In genomic region chr2:167950681-167951080, GRCm38 (mm10) we compare ENCODE assay signal across 15 mouse cellular contexts. TPM values are rescaled to one million over a fixed set of nuclear protein-coding genes. Genes with fewer than 3 reads are reported as not detected.
DNase-seq lines count a peak whose midpoint lies in the region; TF ChIP-seq lines count a peak whose summit lies in the region.
"Had no signal": no experiment of that assay in that cellular context is flagged by ENCODE, and none has a peak within 500 bp of the region (broad histone marks: within the 10 kb centered on the region; RNA-seq: fewer than 3 reads in every experiment).

No protein-coding gene starts in this region.

- DNase-seq in left cerebral cortex, adult 2 months (ENCODE audit: extremely low spot score in 1 of 2, low spot score in 2 of 2) = no peak
- no peak for DNase-seq in left cerebral cortex, adult 9 months (ENCODE audit: low spot score in 2 of 2)
- DNase-seq in CH12.LX (ENCODE audit: extremely low read depth) = no peak
- DNase-seq in kidney, adult 2 months = peak; percentile 96
- DNase-seq in MN1 (ENCODE audit: low spot score) = no peak
- no peak for DNase-seq in ovary, postnatal 36 days (ENCODE audit: low spot score)
- DNase-seq: cerebellum, postnatal 36 days; heart, postnatal 4 days; thymus, postnatal 36 days had no signal

- H3K9ac ChIP-seq in CH12.LX (ENCODE audit: insufficient read depth, low read depth) = no peak overlapping the region
- H3K9ac ChIP-seq: forebrain, embryonic 15.5 days; intestine, embryonic 15.5 days had no signal

- peaks cover 97% of the 10 kb centered on the region for H3K79me2 ChIP-seq in CH12.LX (replicated peaks; ENCODE audit: control insufficient read depth, extremely low read depth, insufficient read depth, poor library complexity, severe bottlenecking)
- peaks cover 93% of the 10 kb centered on the region for H3K79me2 ChIP-seq in macrophage (ENCODE audit: inconsistent target)

- TF ChIP-seq EP300 in CH12.LX (IDR thresholded peaks at IDR 0.05; ENCODE audit: low read length) = no peak

- no peak overlapping the region for H3K4me3 ChIP-seq in left cerebral cortex, adult 2 months
- H3K4me3 ChIP-seq in CH12.LX (replicated peaks in 1 of 3; ENCODE audit: low read depth in 2 of 3, low read length in 2 of 3, poor library complexity in 1 of 3) (no peak overlapping the region), macrophage (ENCODE audit: inconsistent target) (no peak overlapping the region)
- no peak overlapping the region for H3K4me3 ChIP-seq in kidney, adult 2 months (ENCODE audit: insufficient read depth, low read depth, low read length)
- H3K4me3 ChIP-seq: forebrain, embryonic 15.5 days; intestine, embryonic 15.5 days; midbrain, embryonic 13.5 days had no signal

- H3K36me3 ChIP-seq in CH12.LX (replicated peaks in 1 of 2; ENCODE audit: control insufficient read depth in 1 of 2, insufficient read depth in 1 of 2, low read length in 1 of 2) (peaks cover 0 to 63% of the 10 kb centered on the region in 2 experiments), macrophage (ENCODE audit: inconsistent target) (peaks cover 20% of the 10 kb centered on the region; the same call in 1 of the 2 replicates)
- H3K36me3 ChIP-seq in kidney, adult 2 months (ENCODE audit: control insufficient read depth, insufficient read depth, low read length) = no peaks in the 10 kb centered on the region
- H3K36me3 ChIP-seq: forebrain, embryonic 15.5 days; intestine, embryonic 15.5 days; midbrain, embryonic 13.5 days had no signal

- TF ChIP-seq RAD21 in CH12.LX (IDR thresholded peaks at IDR 0.05; ENCODE audit: low read depth, low read length) = no peak

- TF ChIP-seq CTCF in left cerebral cortex, adult 2 months (IDR thresholded peaks at IDR 0.05) = no peak
- TF ChIP-seq CTCF in CH12.LX (conservative IDR thresholded peaks at IDR 0.05 in 1 of 2, IDR thresholded peaks at IDR 0.05 in 1 of 2; ENCODE audit: low read depth in 2 of 2, low read length in 2 of 2) = no peak
- no peak for TF ChIP-seq CTCF in kidney, adult 2 months (conservative IDR thresholded peaks at IDR 0.05; ENCODE audit: insufficient read depth, insufficient read length, low read depth, low read length)

- peaks cover 77 to 98% of the 10 kb centered on the region in 2 experiments for H3K4me1 ChIP-seq in CH12.LX (ENCODE audit: control insufficient read depth in 1 of 2, insufficient read depth in 2 of 2)
- H3K4me1 ChIP-seq in kidney, adult 2 months (ENCODE audit: control insufficient read depth, insufficient read depth, low read length) = peaks cover 51% of the 10 kb centered on the region

- peak overlapping the region; percentile 16; the same call in 1 of the 2 replicates for H3K27ac ChIP-seq in left cerebral cortex, adult 2 months
- peak overlapping the region; percentile 59; the same call in 1 of the 2 replicates for H3K27ac ChIP-seq in CH12.LX (ENCODE audit: insufficient read depth, low read depth)
- peak overlapping the region; percentile 95 for H3K27ac ChIP-seq in kidney, adult 2 months (ENCODE audit: insufficient read depth, low read depth, low read length)
- H3K27ac ChIP-seq in macrophage = peak overlapping the region; percentile 98
- H3K27ac ChIP-seq: forebrain, embryonic 15.5 days; intestine, embryonic 15.5 days; midbrain, embryonic 13.5 days had no signal

- no peaks in the 10 kb centered on the region for H3K27me3 ChIP-seq in CH12.LX (replicated peaks)
- H3K27me3 ChIP-seq in kidney, adult 2 months (replicated peaks; ENCODE audit: control insufficient read depth, insufficient read depth, low read length) = no peaks in the 10 kb centered on the region
- H3K27me3 ChIP-seq: forebrain, embryonic 15.5 days; intestine, embryonic 15.5 days; midbrain, embryonic 13.5 days had no signal

- intact Hi-C loops in left cerebral cortex, adult 2 months (cut with DNase I) = no loop called here

- no peak for TF ChIP-seq POLR2A in CH12.LX (IDR thresholded peaks at IDR 0.05; ENCODE audit: low read depth, low read length)
- no peak for TF ChIP-seq POLR2A in kidney, adult 2 months (IDR thresholded peaks at IDR 0.05; ENCODE audit: low read depth, low read length)

- WGBS in kidney, adult 2 months = 30% methylated on average over 6 of the region's 6 CpGs
- 87% methylated on average over 6 of the region's 6 CpGs for WGBS in macrophage (ENCODE audit: missing documents)

- no peak overlapping the region for H3K4me2 ChIP-seq in CH12.LX (ENCODE audit: insufficient read depth, low read depth, poor library complexity, severe bottlenecking)
- H3K4me2 ChIP-seq: forebrain, embryonic 15.5 days; heart, embryonic 11.5 days; intestine, embryonic 15.5 days; midbrain, embryonic 13.5 days had no signal

- in situ Hi-C loops in CH12.LX (cut with MboI; ENCODE audit: low pct_ligation_motif_present, low pct_unique_long_range_greater_than_20kb, low sequenced_read_pairs) = no loop called here

- no peaks in the 10 kb centered on the region for H3K9me3 ChIP-seq in CH12.LX (replicated peaks; ENCODE audit: low read length)
- H3K9me3 ChIP-seq: forebrain, embryonic 15.5 days; intestine, embryonic 15.5 days; midbrain, embryonic 13.5 days had no signal

- dilution Hi-C loops in CH12.LX (cut with MboI; ENCODE audit: extremely low pct_ligation_motif_present, extremely low pct_unique_long_range_greater_than_20kb, low sequenced_read_pairs) = no loop called here

TF ChIP-seq in CH12.LX, 34 proteins besides CTCF, POLR2A, EP300 and RAD21:
- TF ChIP-seq IRF4 (IDR thresholded peaks at IDR 0.05; ENCODE audit: low read depth, low read length) (no peak), MYC (IDR thresholded peaks at IDR 0.05; ENCODE audit: low read depth, low read length) (no peak), TBP (conservative IDR thresholded peaks at IDR 0.05; ENCODE audit: low read depth, low read length) (no peak), ZMIZ1 (IDR thresholded peaks at IDR 0.05; ENCODE audit: low read depth, low read length) (no peak), POLR2AphosphoS2 (IDR thresholded peaks at IDR 0.05; ENCODE audit: low read depth, low read length) (no peak), JUND (conservative IDR thresholded peaks at IDR 0.05; ENCODE audit: low read depth, low read length) (no peak), MAX (IDR thresholded peaks at IDR 0.05; ENCODE audit: low read length) (no peak), ZC3H11A (IDR thresholded peaks at IDR 0.05; ENCODE audit: low read depth, low read length) (no peak), USF1 (IDR thresholded peaks at IDR 0.05; ENCODE audit: low read depth, low read length) (no peak), SIN3A (IDR thresholded peaks at IDR 0.05; ENCODE audit: low read length) (no peak), MXI1 (IDR thresholded peaks at IDR 0.05; ENCODE audit: low read depth, low read length) (no peak), GABPA (IDR thresholded peaks at IDR 0.05; ENCODE audit: insufficient replicate concordance, low read depth, low read length) (no peak), NELFE (IDR thresholded peaks at IDR 0.05; ENCODE audit: low read depth, low read length) (no peak), RCOR1 (conservative IDR thresholded peaks at IDR 0.05; ENCODE audit: low read depth, low read length) (no peak)

RNA-seq across cellular contexts. Expression of gene Ptpn1, which starts 18.8 kb away (rescaled TPM):
- total RNA-seq in left cerebral cortex, adult 2 months (2021) = 10 to 100 TPM; 52.0 to 69.0 TPM
- 77.6 and 90.0 TPM in 2 replicates for total RNA-seq in CH12.LX (2012; rRNA removed)
- 69.8 and 78.5 TPM in 2 replicates for total RNA-seq in CH12.LX (2014; rRNA removed)
- 131 and 139 TPM in 2 replicates for polyA plus RNA-seq in CH12.LX (2012; ENCODE audit: insufficient read length, low read depth)
- 29.9 and 31.0 TPM in 2 replicates for polyA plus RNA-seq in kidney, adult 2 months (2012; rRNA removed)
- total RNA-seq in macrophage (2018; cell fraction: chromatin; rRNA removed) = 100 to 1,000 TPM in 24 of 26 experiments, 10 to 100 TPM in 2; 74.2 to 281 (median 160) TPM
- total RNA-seq in macrophage (2018; cell fraction: cytosol; rRNA removed) = 100 to 1,000 TPM in 25 of 26 experiments, 10 to 100 TPM in 1; 88.0 to 169 (median 121) TPM
- total RNA-seq in macrophage (2018; cell fraction: nucleus; rRNA removed) = 100 to 1,000 TPM in 23 of 26 experiments, 10 to 100 TPM in 3; 68.9 to 253 (median 154) TPM
- polyA plus RNA-seq in macrophage (2018) = 78.9 to 381 TPM (median 119 TPM) in 3 replicates

RNA-seq across cellular contexts. Expression of gene Ripor3, which starts 59.7 kb away (rescaled TPM):
- under 1 TPM; 0.21 to 0.61 TPM for total RNA-seq in left cerebral cortex, adult 2 months (2021)
- total RNA-seq in CH12.LX (2012; rRNA removed) (0.17 TPM in 1 of 2 replicates, not detected in the other), CH12.LX (2014; rRNA removed) (not detected in 2 replicates)
- polyA plus RNA-seq in CH12.LX (2012; ENCODE audit: insufficient read length, low read depth) (not detected in 2 replicates), macrophage (2018) (not detected in 3 replicates)
- polyA plus RNA-seq in kidney, adult 2 months (2012; rRNA removed) = 12.3 and 13.0 TPM in 2 replicates
- under 1 TPM in 11 of 26 experiments, not detected in 15; 0.25 to 0.81 (median 0.48) TPM for total RNA-seq in macrophage (2018; cell fraction: chromatin; rRNA removed)
- under 1 TPM in 6 of 26 experiments, not detected in 20; 0.03 to 0.11 (median 0.07) TPM for total RNA-seq in macrophage (2018; cell fraction: cytosol; rRNA removed)
- under 1 TPM in 6 of 26 experiments, not detected in 20; 0.14 to 0.75 (median 0.28) TPM for total RNA-seq in macrophage (2018; cell fraction: nucleus; rRNA removed)
- total RNA-seq: MEL had no signal

Comparison
In these comparisons a context has a peak if more than half of its experiments do, and no peak if none do; other contexts are left out.
1. H3K27ac ChIP-seq: peak in every context shown above with its lines; median percentile 98 in macrophage; 95 in kidney, adult 2 months; 59 in CH12.LX; 16 in left cerebral cortex, adult 2 months.
2. RNA of gene Ripor3, which starts 59.7 kb away (polyA plus RNA-seq): 12.3 to 13.0 TPM in kidney, adult 2 months; not detected in CH12.LX and not detected in macrophage; every median in the first group is over 10 times any median in the second.